Mouse (Mus musculus) left cerebral cortex, adult 11 months (tissue): ENCODE results near the gene Pde4dip.

Experiments used
- DNase-seq: peaks from one replicate; pipeline ENCODE4 v3.0.0; 2022; ENCODE audit warnings: low spot score

The Pde4dip gene

DNA sequence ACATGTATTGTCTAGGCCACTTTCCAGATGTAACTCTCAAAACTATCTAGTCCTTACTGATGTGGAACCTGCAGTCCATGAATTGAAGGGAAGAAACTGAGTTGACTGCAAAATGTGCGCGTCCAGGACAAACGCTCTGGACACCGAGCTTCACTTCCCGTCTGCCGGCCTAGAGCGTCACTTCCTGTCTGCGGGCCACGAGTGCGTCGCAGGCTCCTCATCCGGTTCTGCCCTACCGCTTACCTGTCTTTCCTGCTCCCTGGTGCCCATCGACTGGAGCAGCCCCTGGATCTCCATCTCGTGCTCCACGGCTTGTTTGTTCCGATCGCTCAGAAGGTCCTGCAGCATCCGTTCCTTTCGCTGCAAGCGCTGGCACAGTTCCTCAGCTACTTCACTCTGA lies 136.9 kb downstream of the Pde4dip start:
- no peak for DNase-seq

DNA sequence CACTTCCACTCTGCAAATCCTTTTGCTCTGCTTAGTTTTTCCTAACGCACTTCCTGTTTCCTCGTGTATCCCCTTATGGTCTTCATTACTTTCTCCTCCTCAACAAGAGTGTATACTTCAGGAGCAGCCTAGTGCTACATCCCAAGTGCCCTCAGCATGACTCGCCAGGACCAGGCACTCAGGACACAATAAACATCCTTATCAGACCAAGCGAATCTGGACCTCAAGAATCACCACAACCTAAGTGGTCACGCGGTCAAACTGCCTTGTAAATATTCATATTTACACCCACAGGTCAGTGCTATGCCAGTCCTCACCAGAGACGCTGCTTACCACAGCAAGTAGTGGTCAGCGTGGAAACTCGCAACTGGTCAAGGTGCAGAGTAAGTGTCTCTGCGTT lies 139.7 kb downstream of the Pde4dip start:
- DNase-seq, result no peak

DNA sequence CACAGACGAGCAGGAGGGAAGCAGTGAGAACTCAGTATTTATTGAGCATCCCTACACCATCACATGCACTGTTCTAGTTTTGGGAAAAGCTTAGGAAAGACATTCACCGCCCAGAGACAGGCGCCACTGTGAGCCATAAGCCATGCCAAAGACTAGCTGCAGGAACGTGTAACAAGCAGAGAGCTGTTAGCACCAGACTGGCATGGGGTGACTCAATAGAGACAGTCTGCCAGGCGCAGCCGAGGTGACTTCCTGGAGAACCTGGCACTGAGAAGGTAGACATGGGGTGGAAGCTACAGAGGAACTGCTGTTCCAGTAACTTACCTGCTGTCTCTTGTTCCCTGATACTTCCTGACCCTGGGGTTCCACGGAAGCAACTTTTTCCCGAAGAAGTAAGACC lies 145.7 kb downstream of the Pde4dip start:
- no peak for DNase-seq

DNA sequence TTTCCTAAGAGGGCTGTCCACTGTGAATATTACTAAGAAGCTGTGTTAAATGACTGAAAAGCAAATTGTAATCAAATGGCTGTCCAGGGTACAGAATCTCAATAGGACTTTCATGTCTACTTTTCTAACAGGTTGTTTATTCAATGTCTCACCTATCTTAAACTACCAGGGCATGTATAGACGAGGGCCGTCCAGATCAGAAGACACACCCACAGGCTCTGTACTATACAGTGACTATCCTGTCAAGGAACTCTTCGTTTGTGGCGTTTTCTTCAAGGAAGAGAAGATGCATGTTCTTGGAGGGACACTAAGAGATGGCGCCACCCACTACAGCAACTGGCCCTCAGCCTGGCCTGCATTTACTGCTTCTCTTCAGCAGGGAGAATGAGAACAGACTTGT lies 152.9 kb downstream of the Pde4dip start:
- DNase-seq, result no peak

DNA sequence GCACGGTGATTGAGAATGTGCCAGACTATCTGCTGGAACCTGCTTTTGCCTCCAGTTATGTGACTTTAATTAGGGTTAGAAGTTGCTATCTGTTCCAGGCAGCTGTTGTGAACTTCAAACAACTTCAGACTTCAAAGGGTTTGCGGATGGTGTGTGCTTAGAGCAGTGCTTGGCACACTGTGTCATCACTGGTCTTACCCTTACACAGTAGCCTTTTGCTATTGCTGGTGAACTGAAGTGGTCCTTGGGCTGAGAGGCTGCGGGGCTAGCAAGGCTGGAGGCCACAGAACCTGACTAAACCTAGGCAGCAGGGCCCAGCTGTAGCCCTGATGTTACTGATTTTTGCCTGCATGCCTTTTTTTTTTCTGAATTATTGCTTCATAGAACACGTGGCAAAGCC lies 154.2 kb downstream of the Pde4dip start:
- no peak for DNase-seq

DNA sequence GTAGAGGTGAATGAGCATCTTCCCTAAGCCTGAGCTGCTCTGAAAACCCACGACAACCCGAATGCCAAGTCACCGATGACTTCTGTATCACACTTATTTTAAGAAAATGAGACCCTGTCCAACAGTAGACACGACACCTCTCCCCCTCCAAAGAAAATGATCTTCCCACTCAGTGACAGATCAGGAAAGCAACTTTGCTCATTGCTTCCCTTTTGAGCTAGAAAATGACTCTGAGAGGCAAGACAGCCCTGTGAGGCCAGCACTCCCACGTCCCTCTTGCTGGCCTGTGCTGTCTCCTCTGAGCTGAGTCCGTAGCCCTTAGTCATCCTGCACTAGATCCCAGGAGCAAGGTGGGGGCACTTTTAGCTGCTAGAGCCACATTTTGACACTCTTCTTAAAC lies 155.9 kb downstream of the Pde4dip start:
- DNase-seq, result no peak

DNA sequence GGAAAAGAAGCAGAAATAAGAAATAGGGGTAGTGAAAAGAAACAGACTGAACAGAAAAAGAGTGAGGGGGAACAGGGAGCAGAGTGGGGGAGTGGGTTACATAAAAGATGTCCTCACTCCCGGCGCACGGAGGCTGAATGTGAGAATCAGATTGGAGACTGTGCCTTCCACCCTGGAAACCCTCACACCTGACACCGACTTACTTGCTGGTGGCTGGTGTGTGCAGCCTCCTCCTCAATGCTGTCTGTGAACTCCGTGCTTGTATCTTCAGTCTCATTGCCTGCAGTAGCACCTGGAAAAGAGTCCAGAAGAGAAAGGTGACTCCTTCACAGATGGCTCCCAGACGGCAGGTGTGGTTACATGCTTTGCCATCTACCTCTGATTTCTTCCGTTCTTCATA lies 157.9 kb downstream of the Pde4dip start:
- no peak for DNase-seq

DNA sequence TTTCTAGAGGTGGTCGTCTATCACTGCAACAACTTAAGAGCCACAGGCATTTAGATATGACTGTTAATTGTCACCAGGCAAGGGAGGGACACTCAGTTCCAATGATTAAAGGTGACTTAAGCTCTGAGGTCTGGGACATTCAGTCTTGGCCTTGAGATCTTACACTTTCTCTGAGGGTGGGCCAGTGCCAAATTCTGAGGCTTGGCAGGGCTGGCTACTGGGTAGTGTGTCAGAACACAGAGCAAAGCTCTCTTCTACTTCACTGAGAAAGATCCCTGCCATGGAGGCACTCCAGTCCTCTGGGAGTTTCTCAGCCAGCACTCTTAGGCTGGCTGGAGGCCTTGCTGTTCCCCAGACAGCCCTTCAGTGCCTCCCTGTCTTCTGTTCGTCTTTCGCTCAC lies 158.4 kb downstream of the Pde4dip start:
- no peak for DNase-seq

DNA sequence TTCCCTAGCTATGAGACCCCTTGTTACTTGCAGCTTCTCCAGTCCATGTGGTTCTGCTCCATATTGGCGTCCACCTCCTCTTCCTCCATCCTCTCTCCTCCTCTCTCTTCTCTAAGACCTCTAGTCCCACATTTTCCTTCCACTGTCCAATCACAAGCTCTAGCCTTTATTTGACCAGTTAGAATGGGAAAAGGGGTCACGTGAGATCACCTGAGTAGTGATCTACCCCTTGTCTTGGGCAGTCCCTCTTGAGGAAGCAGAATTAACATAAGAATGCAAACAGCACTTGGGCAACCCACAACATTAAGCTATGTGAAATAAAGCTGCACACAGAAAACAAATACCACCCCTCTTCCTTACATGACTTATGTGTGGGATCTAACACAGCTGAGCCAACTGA lies 160.7 kb downstream of the Pde4dip start:
- no peak for DNase-seq

DNA sequence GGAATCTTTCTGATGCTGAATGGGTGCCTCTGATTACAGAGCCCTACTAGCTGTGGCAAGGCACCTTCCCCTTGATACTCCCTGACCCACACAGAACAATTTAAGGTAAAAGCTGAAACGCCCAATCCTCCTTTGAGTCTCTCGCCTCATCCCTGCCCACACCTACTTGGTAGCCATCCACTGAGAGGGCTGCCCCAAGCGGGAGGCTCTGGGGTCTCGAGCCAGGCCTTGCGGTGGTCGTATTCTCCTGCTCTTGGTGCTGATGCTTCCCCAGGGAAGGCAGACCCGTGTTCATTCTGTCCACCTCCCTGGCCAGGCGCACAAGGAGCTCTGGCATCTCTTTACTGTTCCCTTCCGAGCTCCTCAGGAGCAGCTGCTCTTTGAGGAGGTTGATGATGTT lies 169.4 kb downstream of the Pde4dip start:
- DNase-seq, result no peak

DNA sequence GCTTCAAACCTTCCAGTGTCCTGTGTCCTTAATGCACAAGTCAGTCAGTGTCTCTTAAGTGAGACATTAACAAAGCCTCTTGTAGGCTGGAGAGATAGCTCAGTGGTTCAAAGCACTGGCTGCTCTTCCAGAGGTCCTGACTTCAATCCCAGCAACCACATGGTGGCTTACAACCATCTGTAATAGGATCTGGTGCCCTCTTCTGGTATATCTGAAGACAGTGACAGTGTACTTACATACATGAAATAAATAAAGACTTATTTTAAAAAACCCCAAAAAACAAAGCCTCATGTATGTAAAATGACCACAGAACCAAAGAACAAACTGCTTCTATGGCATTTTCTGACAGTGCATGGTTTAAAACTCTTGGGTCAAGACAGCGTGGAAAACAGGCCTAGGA lies 172.6 kb downstream of the Pde4dip start:
- no peak for DNase-seq

DNA sequence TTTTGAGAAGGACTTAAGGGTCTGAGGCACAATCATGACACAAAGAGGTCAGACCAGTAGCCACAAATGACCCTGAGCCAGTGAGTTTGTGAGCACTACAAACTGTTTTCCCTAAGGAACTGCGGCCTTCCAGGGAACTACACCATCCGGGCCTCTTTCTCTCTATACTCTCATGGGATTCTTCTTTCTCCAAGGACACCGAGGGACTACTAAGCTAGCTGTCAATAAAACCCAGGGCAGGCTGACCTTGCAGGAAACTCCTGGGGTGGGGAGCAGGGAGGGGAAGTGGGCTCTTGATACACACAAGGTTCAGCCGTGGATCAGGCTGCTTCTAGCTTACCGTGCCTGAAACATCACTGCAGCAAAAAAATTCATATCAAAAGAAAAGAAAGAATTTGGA lies 177.6 kb downstream of the Pde4dip start:
- no peak for DNase-seq

DNA sequence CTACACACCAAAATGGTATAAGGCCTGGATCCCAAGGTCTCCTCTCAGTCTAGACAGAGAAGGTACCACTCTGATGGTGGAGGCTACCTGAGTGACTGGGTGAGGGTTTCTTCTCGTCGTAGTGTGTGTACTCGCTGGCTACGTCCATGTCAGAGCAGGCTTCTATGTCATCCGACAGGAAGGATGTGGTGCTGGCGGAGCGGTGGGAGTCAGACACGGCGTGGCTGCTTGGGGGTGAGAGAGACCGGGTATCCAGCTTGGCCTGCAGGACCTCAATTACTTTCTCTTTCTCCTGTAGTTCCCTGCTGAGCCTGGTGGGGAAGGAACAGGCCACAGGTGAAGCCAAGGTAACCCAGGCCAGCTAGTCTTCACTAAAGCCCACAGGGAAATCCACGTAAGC lies 178.4 kb downstream of the Pde4dip start:
- DNase-seq, result no peak

DNA sequence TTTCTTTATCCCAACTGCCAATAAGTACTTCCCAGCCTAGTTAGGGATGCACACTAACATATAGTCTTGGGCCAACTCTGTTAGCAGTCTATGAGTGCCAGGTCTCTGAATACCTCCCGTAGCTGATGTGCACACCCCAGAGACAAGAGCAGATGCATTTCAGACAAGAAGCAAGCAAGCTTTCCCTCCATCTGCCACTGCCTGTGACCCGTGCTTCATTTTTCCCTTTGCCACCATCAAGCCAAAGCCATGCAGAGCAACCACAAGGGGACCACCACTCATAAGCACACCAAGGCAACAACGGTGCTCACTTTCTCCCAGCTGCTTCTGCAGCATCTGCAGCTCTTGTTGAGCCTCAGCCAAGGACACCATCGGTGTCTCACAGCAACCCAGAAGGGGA lies 181.9 kb downstream of the Pde4dip start:
- no peak for DNase-seq

DNA sequence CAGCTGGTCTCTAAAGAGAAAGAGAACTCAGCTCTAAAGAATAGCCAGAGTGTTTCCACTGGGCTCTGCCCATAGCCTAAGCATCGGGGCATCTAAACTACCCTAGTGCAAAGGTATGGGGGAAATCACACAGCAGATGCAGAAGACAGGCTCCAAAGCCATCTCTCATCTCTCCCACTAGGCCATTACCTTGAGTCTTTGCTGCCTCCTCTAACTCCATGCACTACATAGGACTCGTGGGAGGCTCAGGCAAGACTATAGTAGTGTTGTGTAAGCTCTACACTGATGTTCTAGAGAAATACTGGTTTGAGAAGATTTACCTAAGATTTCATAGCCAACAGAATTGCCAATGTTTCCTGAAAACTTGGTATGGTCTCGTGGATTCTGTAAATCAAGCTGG lies 183.0 kb downstream of the Pde4dip start:
- no peak for DNase-seq

DNA sequence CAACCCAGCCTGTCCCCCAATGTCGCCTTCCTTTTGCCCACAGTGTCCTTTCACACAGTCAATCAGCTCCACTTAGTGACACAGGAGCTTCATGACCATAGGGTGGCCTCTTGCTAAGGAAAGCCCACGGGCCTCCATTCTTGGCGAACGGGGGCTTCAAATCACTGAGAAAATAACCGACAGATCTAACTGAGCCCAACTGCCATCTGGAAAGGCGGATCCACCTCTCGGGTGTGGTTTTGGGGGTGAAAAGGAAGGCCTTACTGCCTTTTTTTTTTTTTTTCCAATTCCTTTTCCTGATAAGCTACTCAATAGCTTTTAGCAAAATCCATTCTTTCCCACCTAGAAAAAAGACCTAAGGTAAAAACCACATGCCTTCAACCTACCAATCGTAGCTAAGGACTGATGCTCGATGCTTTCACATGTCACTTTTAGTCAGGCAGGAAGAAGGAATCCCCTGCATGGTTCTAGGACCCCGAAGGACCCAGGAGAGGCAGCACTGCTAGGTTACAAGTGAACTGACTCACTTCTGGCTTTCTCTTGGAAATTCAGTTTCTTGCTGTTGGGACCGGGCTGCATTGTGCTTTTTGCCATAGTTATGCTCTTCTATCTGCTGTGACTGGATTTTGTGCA lies 185.9 kb downstream of the Pde4dip start:
- DNase-seq, result no peak

DNA sequence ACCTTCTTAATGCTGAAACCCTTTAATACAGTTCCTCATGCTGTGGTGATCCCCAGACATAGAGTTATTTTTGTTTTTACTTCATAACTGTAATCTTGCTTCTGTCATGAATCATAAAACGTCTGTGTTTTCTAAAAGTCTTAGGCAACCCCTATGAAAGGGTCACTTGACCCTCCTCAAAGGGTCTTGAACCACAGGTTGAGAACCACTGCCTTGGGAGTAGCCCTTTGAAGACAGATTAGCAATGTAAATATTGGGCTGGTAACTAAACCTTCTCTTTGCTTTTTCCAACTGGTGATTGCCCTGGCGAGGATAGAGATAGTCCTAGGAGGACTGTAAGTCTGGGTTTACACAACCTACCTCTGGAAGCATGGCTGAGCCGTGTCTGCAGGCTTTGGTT lies 187.3 kb downstream of the Pde4dip start:
- DNase-seq, result no peak

DNA sequence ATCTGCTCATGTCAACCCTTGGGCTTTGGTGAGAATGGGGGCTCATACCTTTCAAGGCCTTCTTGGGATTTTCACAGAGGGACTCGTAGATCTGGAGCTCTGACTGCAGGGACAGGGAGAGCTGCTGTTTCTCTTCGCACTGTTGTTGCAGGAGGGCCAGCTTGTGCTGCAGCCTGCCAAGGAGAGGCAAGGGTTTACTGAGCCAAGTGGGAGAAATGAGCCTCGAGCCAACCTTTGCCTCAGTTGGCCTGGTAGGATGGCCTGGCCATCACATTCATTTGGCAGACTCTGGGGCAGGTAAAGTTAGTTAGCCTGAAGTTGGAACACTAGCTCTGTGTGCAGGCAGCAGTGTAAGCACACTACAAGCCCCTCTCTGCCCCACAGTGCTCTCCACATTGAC lies 189.4 kb downstream of the Pde4dip start:
- DNase-seq, result no peak

DNA sequence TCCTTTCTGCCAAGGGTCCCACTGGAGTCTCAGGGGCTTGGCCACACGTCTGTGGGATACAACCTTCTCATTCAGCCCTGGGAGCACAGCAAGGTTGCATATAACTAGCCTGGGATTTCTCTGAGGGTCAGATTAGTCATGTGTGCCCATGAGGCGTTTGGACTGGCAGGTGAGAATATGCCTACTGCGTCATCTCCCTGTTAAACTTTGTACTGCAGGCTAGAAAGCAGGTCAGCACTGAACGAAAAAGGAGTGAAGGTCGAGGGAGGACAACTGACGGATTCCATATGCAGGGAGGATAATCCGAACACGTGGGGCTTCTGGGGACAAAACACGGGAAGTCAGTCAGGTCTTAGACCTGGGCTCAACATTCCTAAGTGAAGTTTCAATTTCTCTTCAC lies 191.2 kb downstream of the Pde4dip start:
- no peak for DNase-seq

DNA sequence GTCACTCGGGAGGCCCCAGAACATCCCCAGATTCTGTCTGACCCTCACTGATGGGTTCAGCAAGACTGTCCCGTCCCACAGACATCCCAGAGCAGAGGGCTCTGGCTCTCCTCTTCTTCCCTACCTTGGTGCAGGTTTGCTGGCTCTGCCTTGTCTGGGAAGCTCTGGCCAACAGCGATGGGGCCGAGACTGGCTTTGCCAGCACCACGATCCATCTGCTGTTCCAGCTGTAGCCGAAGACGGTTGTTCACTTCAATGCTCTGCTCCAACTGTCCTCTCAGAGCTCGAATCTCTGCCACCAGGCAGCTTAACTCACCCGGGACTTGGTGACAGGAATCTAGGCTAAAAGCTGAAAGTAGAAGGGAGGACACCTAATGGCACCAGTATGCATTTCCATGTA lies 191.6 kb downstream of the Pde4dip start:
- DNase-seq, result no peak

DNA sequence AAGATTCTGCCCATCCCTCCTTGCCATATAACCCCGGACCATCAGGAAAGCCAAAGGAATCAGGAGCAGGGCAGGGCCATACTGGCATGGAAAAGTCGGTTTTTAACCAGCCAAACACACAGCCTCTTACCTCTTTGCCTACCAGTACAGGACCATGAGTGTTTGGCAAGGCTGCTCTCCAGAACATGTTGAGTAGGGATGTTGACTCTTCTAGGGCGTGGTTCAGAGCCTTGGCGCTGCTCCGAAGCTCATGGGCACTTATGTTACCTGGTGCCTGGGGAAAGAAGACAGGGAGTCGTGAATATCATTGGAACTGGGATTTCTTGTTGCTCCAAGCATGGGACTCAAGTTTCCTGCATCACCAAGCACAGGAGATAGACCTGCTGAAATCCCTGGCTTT lies 194.7 kb downstream of the Pde4dip start:
- no peak for DNase-seq

DNA sequence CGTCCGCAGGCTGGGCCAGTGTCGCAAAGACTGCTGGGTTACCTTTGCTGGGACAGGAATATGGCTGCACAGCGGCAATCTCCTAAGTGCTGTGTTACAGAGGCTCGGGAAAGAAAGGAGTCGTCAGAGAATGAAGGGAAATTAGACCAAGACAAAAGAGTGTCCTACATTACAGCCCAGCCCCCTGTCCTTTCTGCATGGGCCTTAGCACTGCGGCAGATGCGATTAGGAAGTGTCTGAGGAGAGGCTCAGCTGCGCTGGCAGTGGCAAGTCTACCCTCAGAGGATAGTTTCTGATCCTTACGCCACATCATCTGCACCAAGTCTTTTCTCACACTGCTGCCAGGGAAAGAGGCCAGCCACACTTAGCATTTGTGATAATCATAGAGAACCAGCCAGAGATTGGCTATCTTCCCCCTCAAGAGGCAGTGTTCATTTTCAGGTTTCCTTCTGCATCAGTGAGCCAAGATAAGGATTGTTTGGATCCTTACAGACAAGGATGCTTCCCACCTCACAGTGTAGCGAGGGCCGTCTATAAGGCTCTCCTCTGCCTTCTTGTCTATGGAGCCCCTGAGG lies 197.0 kb downstream of the Pde4dip start:
- DNase-seq, result no peak

DNA sequence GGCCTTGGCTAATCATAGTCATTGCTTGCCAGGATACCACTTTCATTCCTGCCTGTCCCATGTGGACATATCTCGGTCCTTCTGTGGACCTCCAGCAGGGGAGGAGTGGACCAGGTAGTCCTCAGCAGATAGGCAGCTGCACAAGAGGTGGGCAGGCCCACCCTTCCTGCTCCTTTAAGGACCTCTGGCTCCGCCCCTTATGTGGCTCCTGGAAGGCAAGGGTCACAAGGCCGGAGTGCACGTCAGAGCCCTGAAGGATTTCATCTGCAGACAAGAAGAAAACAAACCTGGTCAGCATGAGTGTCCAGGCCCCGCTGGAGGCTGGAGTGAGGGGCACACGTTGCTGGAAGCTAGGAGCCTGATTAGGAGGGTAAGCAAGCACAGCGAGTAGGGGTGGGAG lies 197.9 kb downstream of the Pde4dip start:
- DNase-seq, result no peak

DNA sequence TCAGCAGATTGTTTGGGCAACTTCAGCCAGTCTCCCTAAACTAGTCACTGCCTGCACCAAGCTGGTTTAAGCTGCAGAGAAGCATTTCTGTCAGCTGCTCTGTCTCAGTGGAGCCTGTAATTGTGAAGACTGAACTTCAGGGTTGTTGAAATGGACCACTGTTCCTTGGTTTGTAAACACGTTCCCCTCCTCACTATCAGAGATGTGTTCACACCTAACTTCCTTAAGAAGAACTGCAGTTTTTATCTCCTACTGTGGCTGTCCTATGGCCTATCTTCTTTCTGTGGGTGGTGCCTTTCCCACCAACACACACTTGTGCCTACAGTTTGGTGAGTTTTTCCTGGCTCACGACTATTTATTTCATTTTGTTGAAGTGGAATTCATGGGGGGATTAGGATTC lies 199.2 kb downstream of the Pde4dip start:
- DNase-seq, result no peak
